Mouse (Mus musculus) testis, adult 2 months (tissue): Measurements from ENCODE around the gene Tap2. TPM values are rescaled to one million over a fixed set of nuclear protein-coding genes. Genes with fewer than 3 reads are reported as not detected.

ENCODE experiments used
- H3K27ac ChIP-seq: fragments of 200-500 bp; 2 replicates; pipeline ENCODE4 v1.5.1; 2012; ENCODE audit warnings: low read depth, low read length; ENCODE audit not compliant: control insufficient read depth, insufficient read depth
- H3K27me3 ChIP-seq: fragments of 200-500 bp; 2 replicates; pipeline ENCODE4 v1.6.1; 2012; ENCODE audit warnings: mild to moderate bottlenecking, low read length, moderate library complexity; ENCODE audit not compliant: control insufficient read depth, insufficient read depth
- H3K36me3 ChIP-seq: fragments of 200-500 bp; 2 replicates; pipeline ENCODE4 v1.6.1; 2012; ENCODE audit warnings: mild to moderate bottlenecking, low read length; ENCODE audit not compliant: control insufficient read depth, insufficient read depth
- H3K4me1 ChIP-seq: fragments of 200-500 bp; 2 replicates; pipeline ENCODE4 v1.6.1; 2012; ENCODE audit warnings: low read length; ENCODE audit not compliant: control insufficient read depth, insufficient read depth
- H3K4me3 ChIP-seq: fragments of 200-500 bp; 2 replicates; pipeline ENCODE4 v1.5.1; 2012; ENCODE audit warnings: low read depth, mild to moderate bottlenecking, low read length, moderate library complexity, mixed read lengths; ENCODE audit not compliant: control insufficient read depth
- CTCF ChIP-seq: fragments of 200-500 bp; IDR thresholded peaks from 2 replicates; pipeline ENCODE4 v1.5.1; 2012; ENCODE audit warnings: low read depth, mild to moderate bottlenecking, inconsistent platforms, low read length, moderate library complexity; ENCODE audit not compliant: control insufficient read depth, insufficient read depth, insufficient replicate concordance
- POLR2A ChIP-seq: fragments of 200-500 bp; IDR thresholded peaks from 2 replicates; pipeline ENCODE4 v1.6.1; 2012; ENCODE audit warnings: low read depth, mild to moderate bottlenecking, inconsistent platforms, low read length, moderate library complexity; ENCODE audit not compliant: control insufficient read depth
- polyA plus RNA-seq: library from polyadenylated mRNA; depleted of rRNA; stranded (reverse); fragments of >200 nt; gene quantifications from 2 replicates; pipeline ENCODE4 v1.2.3, GENCODE M21; 2012; rRNA removed

Tap2 gene
- polyA plus RNA-seq, 1 experiment = 1.3 TPM

DNA sequence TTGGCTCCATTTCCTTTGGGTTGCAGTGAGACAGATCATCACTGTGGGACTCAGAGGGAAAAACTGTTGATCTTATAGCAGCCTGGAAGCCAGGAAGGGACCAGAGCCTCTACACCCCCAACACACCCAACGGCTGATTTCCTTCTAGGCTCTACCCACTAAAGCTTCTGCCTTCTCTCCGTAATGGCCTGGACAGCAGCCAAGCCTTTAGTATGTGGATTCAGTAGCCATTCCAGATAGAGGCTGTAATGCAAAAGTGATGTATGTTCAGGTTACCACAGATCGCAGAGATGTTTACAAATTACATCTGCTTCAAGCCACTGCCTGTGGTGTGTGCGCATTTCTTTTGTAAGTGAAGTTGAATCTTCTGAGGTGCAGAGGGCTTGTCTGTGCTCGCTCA is 57.2 kb downstream of the Tap2 start:
- Histone ChIP-seq H3K36me3 (no peaks in the 10 kb centered on the region), H3K27me3 (no peaks in the 10 kb centered on the region), H3K4me1 (peaks cover 16% of the 10 kb centered on the region), H3K4me3 (no peak overlapping the region), H3K27ac (no peak overlapping the region)
- TF ChIP-seq CTCF = no peak
- TF ChIP-seq POLR2A = no peak

DNA sequence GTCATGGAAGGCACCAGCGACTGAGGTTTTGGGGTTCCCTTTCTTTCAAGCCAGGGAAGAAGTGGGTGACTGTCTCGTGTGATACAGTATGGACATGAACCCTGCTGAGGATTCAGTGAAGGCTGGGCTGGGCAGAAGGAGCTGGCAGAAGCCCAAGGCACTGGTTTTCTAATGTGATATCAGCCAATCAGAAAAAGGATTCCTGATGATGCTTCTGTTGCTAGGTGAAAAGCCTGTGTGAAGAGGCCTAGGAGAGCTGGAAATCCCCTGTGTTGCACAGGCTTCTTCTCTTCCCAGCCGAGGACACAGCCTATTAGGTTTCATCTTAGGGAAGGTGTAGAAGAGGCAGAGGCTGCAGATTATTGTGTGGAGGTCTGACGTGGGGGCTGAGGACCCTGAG is 58.2 kb downstream of the Tap2 start:
- H3K4me1 ChIP-seq = peaks cover 14% of the 10 kb centered on the region
- no peak overlapping the region for H3K27ac ChIP-seq
- H3K36me3 ChIP-seq = no peaks in the 10 kb centered on the region
- H3K27me3 ChIP-seq = no peaks in the 10 kb centered on the region
- H3K4me3 ChIP-seq = no peak overlapping the region
- TF ChIP-seq POLR2A = no peak
- TF ChIP-seq CTCF = no peak

DNA sequence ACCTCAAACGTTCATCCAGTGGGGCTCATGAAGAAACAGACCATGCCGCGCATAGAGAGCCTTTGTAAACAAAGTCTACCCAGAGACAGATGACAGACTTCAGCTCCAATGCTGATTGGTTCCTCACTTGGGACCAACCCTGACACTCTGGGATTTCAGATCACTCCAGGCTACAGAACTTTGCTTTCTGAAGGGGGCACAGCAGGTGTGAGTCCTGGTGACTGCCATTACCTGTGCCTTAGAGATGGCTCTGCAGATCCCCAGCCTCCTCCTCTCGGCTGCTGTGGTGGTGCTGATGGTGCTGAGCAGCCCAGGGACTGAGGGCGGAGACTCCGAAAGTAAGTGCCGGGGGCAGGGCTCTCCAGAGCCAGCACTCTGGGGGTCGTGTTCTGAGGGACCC is 59.7 kb downstream of the Tap2 start:
- H3K27me3 ChIP-seq = no peaks in the 10 kb centered on the region
- no peak overlapping the region for H3K27ac ChIP-seq
- no peaks in the 10 kb centered on the region for H3K36me3 ChIP-seq
- H3K4me3 ChIP-seq = peak overlapping the region; percentile 75
- TF ChIP-seq POLR2A = no peak
- no peak for TF ChIP-seq CTCF
- peaks cover 14% of the 10 kb centered on the region for H3K4me1 ChIP-seq

DNA sequence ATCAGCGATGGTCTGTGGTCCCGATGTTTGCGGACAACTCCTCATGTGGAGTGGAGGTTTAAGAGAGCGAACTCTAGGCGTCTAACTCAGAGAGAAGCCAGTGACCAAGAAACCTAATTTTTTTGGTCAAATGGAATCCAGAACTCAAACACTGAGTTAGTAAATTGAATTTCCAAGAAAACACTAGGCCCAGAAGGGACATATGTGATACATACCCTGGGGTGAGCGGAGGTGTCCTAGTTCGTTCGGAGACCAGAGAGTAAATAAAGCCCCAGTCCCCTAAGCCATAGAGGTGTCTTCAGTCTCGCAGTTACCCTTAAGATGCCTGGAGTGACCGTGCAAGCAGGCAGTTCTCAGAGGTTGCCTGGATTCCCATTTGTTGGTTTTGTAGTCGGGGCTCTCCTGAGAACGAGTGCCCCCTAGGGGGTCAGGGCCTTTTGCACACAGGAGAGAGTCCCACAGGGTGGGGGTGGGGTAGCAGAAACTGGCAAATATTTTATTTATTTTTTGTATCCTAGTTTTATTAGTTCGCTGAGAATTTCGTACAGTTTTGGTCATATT is 60.6 kb downstream of the Tap2 start:
- Histone ChIP-seq H3K4me3 (peak overlapping the region; percentile 75), H3K4me1 (peaks cover 14% of the 10 kb centered on the region), H3K36me3 (no peaks in the 10 kb centered on the region), H3K27me3 (no peaks in the 10 kb centered on the region), H3K27ac (no peak overlapping the region)
- TF ChIP-seq CTCF (no peak), POLR2A (no peak)

DNA sequence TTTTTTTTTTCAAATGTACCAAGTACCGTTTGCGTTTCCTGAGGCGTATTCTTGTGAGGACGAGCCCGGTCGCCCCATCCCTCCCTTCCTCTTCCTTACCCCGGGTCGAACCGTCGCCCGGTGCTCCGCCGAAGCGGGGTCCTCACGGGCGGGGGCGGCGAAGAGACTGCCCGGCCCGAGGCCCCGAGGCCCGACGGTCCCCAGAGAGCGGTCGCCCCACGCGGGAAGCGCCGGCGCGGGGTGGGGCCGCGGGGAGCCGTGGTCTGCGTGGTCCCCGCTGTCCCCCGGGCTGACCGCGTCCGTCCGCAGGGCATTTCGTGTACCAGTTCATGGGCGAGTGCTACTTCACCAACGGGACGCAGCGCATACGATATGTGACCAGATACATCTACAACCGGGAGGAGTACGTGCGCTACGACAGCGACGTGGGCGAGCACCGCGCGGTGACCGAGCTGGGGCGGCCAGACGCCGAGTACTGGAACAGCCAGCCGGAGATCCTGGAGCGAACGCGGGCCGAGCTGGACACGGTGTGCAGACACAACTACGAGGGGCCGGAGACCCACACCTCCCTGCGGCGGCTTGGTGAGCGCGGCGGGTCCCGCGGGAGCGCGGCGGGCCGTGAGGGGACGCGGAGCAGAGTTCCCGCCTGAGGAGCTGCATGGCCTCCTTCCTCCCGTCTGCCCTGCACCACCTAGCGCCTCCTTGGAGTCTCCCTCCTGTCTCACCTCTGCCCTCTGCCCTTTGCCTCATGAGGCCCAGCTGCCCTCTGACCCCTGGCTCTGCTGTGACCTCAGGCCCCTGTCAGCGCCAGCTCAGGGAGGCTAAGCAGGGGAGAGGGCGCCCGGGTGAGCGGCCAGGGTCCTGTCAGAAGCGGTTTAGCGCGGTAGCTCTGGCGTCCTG is 61.4 kb downstream of the Tap2 start:
- Histone ChIP-seq H3K27me3 (no peaks in the 10 kb centered on the region), H3K36me3 (no peaks in the 10 kb centered on the region), H3K4me1 (peaks cover 14% of the 10 kb centered on the region), H3K4me3 (peak overlapping the region; percentile 89), H3K27ac (no peak overlapping the region)
- TF ChIP-seq CTCF (no peak), POLR2A (no peak; the same call in 1 of the 2 replicates)

Other genes with a start within 250 kb of the Tap2 start
- 45.7 and 48.5 TPM in 2 replicates for gene Vps52, start 247.7 kb upstream of the Tap2 start, polyA plus RNA-seq
- 212 and 239 TPM in 2 replicates for gene Rps18, start 247.5 kb upstream of the Tap2 start, polyA plus RNA-seq
- 276 and 298 TPM in 2 replicates for gene H2-K1, start 203.2 kb upstream of the Tap2 start, polyA plus RNA-seq
- 27.8 and 31.4 TPM in 2 replicates for gene Ring1, start 178.8 kb upstream of the Tap2 start, polyA plus RNA-seq
- gene H2-Ke6, start 175.5 kb upstream of the Tap2 start, polyA plus RNA-seq = 24.5 and 25.0 TPM in 2 replicates
- gene Slc39a7, start 171.8 kb upstream of the Tap2 start, polyA plus RNA-seq = 33.4 and 36.3 TPM in 2 replicates
- gene Rxrb, start 171.7 kb upstream of the Tap2 start, polyA plus RNA-seq = 25.5 and 28.0 TPM in 2 replicates
- gene Col11a2, start 164.1 kb upstream of the Tap2 start, polyA plus RNA-seq = 2.4 and 2.8 TPM in 2 replicates
- 0.10 and 0.22 TPM in 2 replicates for gene H2-Oa, start 111.2 kb upstream of the Tap2 start, polyA plus RNA-seq
- gene H2-DMa, start 84.0 kb upstream of the Tap2 start, polyA plus RNA-seq = 33.8 and 40.7 TPM in 2 replicates
- 164 and 178 TPM in 2 replicates for gene Brd2, start 80.9 kb upstream of the Tap2 start, polyA plus RNA-seq
- gene H2-DMb2, start 60.2 kb upstream of the Tap2 start, polyA plus RNA-seq = 0.27 and 0.41 TPM in 2 replicates
- 8.0 and 9.5 TPM in 2 replicates for gene H2-DMb1, start 50.5 kb upstream of the Tap2 start, polyA plus RNA-seq
- 1.5 TPM in 2 replicates for gene Tap1, start 16.0 kb upstream of the Tap2 start, polyA plus RNA-seq
- gene Psmb9, start 15.8 kb upstream of the Tap2 start, polyA plus RNA-seq = 1.7 TPM in 2 replicates
- 2.0 and 2.3 TPM in 2 replicates for gene Psmb8, start 5.8 kb upstream of the Tap2 start, polyA plus RNA-seq
- gene H2-Ob, start 35.4 kb downstream of the Tap2 start, polyA plus RNA-seq = 0.06 and 0.16 TPM in 2 replicates
- gene H2-Ab1, start 54.2 kb downstream of the Tap2 start, polyA plus RNA-seq = 31.1 and 36.4 TPM in 2 replicates
- gene H2-Aa, start 84.3 kb downstream of the Tap2 start, polyA plus RNA-seq = 10.1 and 11.6 TPM in 2 replicates
- gene H2-Eb1, start 102.3 kb downstream of the Tap2 start, polyA plus RNA-seq = 5.6 and 7.8 TPM in 2 replicates
- gene H2-Eb2, start 122.1 kb downstream of the Tap2 start, polyA plus RNA-seq = not detected in 2 replicates
- 0.16 and 0.21 TPM in 2 replicates for gene Btnl2, start 151.3 kb downstream of the Tap2 start, polyA plus RNA-seq
- gene Btnl1, start 173.6 kb downstream of the Tap2 start, polyA plus RNA-seq = 0.14 and 0.15 TPM in 2 replicates
- 883 and 1,115 TPM in 2 replicates for gene BC051142, start 195.3 kb downstream of the Tap2 start, polyA plus RNA-seq